Mouse (Mus musculus) cerebral cortex, adult 2 months (tissue): ENCODE results near the gene Lrrc4b.

Source experiments
- WGBS: fragments of 180-500 bp; shearing (Covaris S2); methylation state at CpG from one replicate; pipeline ENCODE4 v1.1.7; 2018; 5-methylcytosine and 5-hydroxymethylcytosine counted together

Gene Lrrc4b

GRCm38 (mm10) chr7:44464511-44464910 is 35.7 kb downstream of the Lrrc4b start:
- WGBS, result 14% methylated on average over 4 of the region's 4 CpGs

- WGBS, result 49% methylated on average over 2 of the region's 2 CpGs
Measured at GRCm38 (mm10) chr7:44465111-44465510, 36.3 kb downstream of the Lrrc4b start, which contains the start of gene Aspdh. Aspdh (plus strand) TSS chr7:44465391.

GRCm38 (mm10) chr7:44466006-44466887 is 37.4 kb downstream of the Lrrc4b start:
- 70% methylated on average over 10 of the region's 10 CpGs for WGBS

- WGBS, result 72% methylated on average over 16 of the region's 16 CpGs
Measured at GRCm38 (mm10) chr7:44466888-44467311, 38.1 kb downstream of the Lrrc4b start.

- WGBS, result under 1% methylated on average over 42 of the region's 42 CpGs
Measured at GRCm38 (mm10) chr7:44467811-44468411, 39.1 kb downstream of the Lrrc4b start, which contains the start of gene Josd2. Josd2 (plus strand) TSS chr7:44467980.

GRCm38 (mm10) chr7:44468644-44469285 is 39.9 kb downstream of the Lrrc4b start:
- 45% methylated on average over 15 of the region's 15 CpGs for WGBS

GRCm38 (mm10) chr7:44469677-44470675 is 41.2 kb downstream of the Lrrc4b start:
- WGBS, result 84% methylated on average over 16 of the region's 16 CpGs

- whole genome bisulfite sequencing, result 84% methylated on average over 16 of the region's 16 CpGs
Measured at GRCm38 (mm10) chr7:44470696-44471612, 42.1 kb downstream of the Lrrc4b start.

GRCm38 (mm10) chr7:44471880-44472557 is 43.2 kb downstream of the Lrrc4b start:
- 24% methylated on average over 6 of the region's 6 CpGs for WGBS

GRCm38 (mm10) chr7:44472558-44472885 is 43.7 kb downstream of the Lrrc4b start:
- 43% methylated on average over 1 of the region's 1 CpGs for WGBS

- WGBS, result 58% methylated on average over 9 of the region's 9 CpGs
Measured at GRCm38 (mm10) chr7:44472961-44473646, 44.3 kb downstream of the Lrrc4b start.

- WGBS, result 34% methylated on average over 4 of the region's 4 CpGs
Measured at GRCm38 (mm10) chr7:44474419-44474818, 45.6 kb downstream of the Lrrc4b start.

- 19% methylated on average over 5 of the region's 5 CpGs for WGBS
Measured at GRCm38 (mm10) chr7:44475046-44475614, 46.3 kb downstream of the Lrrc4b start.

- 74% methylated on average over 3 of the region's 3 CpGs for WGBS
Measured at GRCm38 (mm10) chr7:44482836-44483435, 54.1 kb downstream of the Lrrc4b start.

- WGBS, result 68% methylated on average over 1 of the region's 1 CpGs
Measured at GRCm38 (mm10) chr7:44484109-44484508, 55.3 kb downstream of the Lrrc4b start.

GRCm38 (mm10) chr7:44484841-44485571 is 56.2 kb downstream of the Lrrc4b start:
- 42% methylated on average over 5 of the region's 5 CpGs for WGBS

- 71% methylated on average over 7 of the region's 7 CpGs for whole genome bisulfite sequencing
Measured at GRCm38 (mm10) chr7:44485572-44486195, 56.9 kb downstream of the Lrrc4b start.
